In genomic region chr1:159681252-159681651, GRCm38 (mm10) we compare ENCODE assay signal across 17 mouse cellular contexts.
"Had no signal": no experiment of that assay in that cellular context is flagged by ENCODE, and none has a peak within 500 bp of the region (broad histone marks: within the 10 kb centered on the region; RNA-seq: fewer than 3 reads in every experiment).

No protein-coding gene starts in this region.

- H3K4me2 ChIP-seq: lung, embryonic 15.5 days; midbrain, embryonic 11.5 days; midbrain, embryonic 13.5 days; midbrain, embryonic 15.5 days; neural tube, embryonic 12.5 days; stomach, embryonic 15.5 days had no signal

- H3K9ac ChIP-seq: liver, postnatal 0 days; lung, embryonic 15.5 days; midbrain, embryonic 13.5 days; midbrain, embryonic 15.5 days; neural tube, embryonic 12.5 days; stomach, embryonic 15.5 days had no signal

- H3K4me3 ChIP-seq: lung, embryonic 15.5 days; megakaryocyte, embryonic 14.5 days; midbrain, embryonic 13.5 days; midbrain, embryonic 15.5 days; neural tube, embryonic 12.5 days; stomach, embryonic 15.5 days had no signal

- H3K9me3 ChIP-seq: lung, embryonic 15.5 days; megakaryocyte, embryonic 14.5 days; midbrain, embryonic 13.5 days; midbrain, embryonic 15.5 days; neural tube, embryonic 12.5 days; stomach, embryonic 15.5 days had no signal

- H3K4me1 ChIP-seq: megakaryocyte, embryonic 14.5 days; stomach, embryonic 15.5 days had no signal

- H3K36me3 ChIP-seq: lung, embryonic 15.5 days; midbrain, embryonic 13.5 days; midbrain, embryonic 15.5 days; neural tube, embryonic 12.5 days; stomach, embryonic 15.5 days had no signal

- ATAC-seq: liver, postnatal 0 days; lung, postnatal 0 days; midbrain, embryonic 13.5 days; midbrain, embryonic 15.5 days had no signal

- H3K27me3 ChIP-seq: lung, embryonic 15.5 days; midbrain, embryonic 13.5 days; midbrain, embryonic 15.5 days; neural tube, embryonic 12.5 days; stomach, embryonic 15.5 days had no signal

- DNase-seq: liver, postnatal 0 days; lung, adult 2 months; lung, postnatal 14 days; lung, postnatal 36 days; thymus, adult 2 months; thymus, postnatal 25 days; thymus, postnatal 4 days had no signal

- H3K27ac ChIP-seq: lung, embryonic 15.5 days; macrophage; midbrain, embryonic 13.5 days; midbrain, embryonic 15.5 days; neural tube, embryonic 12.5 days; stomach, embryonic 15.5 days; stomach, postnatal 0 days had no signal
